Mouse (Mus musculus): Measurements from ENCODE around the gene Itprid2. TPM values are rescaled to one million over a fixed set of nuclear protein-coding genes. Genes with fewer than 3 reads are reported as not detected.

The Itprid2 gene
- polyA plus RNA-seq, 1 experiment from 2014 or later: 7.9 TPM

- Histone ChIP-seq H3K4me3 (replicated peaks) (no peak overlapping the region), H3K9me3 (no peaks in the 10 kb centered on the region), H3K9ac (replicated peaks) (no peak overlapping the region), H3K4me1 (replicated peaks) (no peaks in the 10 kb centered on the region; the same call in 1 of the 2 replicates), H3K27ac (no peak overlapping the region), H3K27me3 (no peaks in the 10 kb centered on the region), H3K36me3 (no peaks in the 10 kb centered on the region), H3K4me2 (no peak overlapping the region)
- WGBS: 26% methylated on average over 6 of the region's 6 CpGs
- ATAC-seq (ENCODE audit: insufficient number of reproducible peaks, insufficient read depth, low FRiP score, low TSS enrichment, low read depth): no peak
Observed at GRCm38 (mm10) chr2:79714745-79715144, 79.6 kb downstream of the Itprid2 start.

GRCm38 (mm10) chr2:79715925-79716324 is 80.8 kb downstream of the Itprid2 start:
- H3K27ac ChIP-seq: no peak overlapping the region
- H3K9me3 ChIP-seq: no peaks in the 10 kb centered on the region
- no peaks in the 10 kb centered on the region for H3K27me3 ChIP-seq
- 80% methylated on average over 2 of the region's 2 CpGs for WGBS
- no peaks in the 10 kb centered on the region; the same call in 1 of the 2 replicates for H3K4me1 ChIP-seq (replicated peaks)
- H3K4me3 ChIP-seq (replicated peaks): no peak overlapping the region
- ATAC-seq (ENCODE audit: insufficient number of reproducible peaks, insufficient read depth, low FRiP score, low TSS enrichment, low read depth): no peak
- no peak overlapping the region for H3K9ac ChIP-seq (replicated peaks)
- no peak overlapping the region for H3K4me2 ChIP-seq
- H3K36me3 ChIP-seq: no peaks in the 10 kb centered on the region

GRCm38 (mm10) chr2:79717846-79718245 is 82.7 kb downstream of the Itprid2 start:
- no peak overlapping the region for H3K9ac ChIP-seq (replicated peaks)
- ATAC-seq (ENCODE audit: insufficient number of reproducible peaks, insufficient read depth, low FRiP score, low TSS enrichment, low read depth): no peak
- H3K27ac ChIP-seq: no peak overlapping the region
- no peak overlapping the region for H3K4me3 ChIP-seq (replicated peaks)
- no peaks in the 10 kb centered on the region for H3K27me3 ChIP-seq
- H3K4me2 ChIP-seq: no peak overlapping the region
- H3K4me1 ChIP-seq (replicated peaks): no peaks in the 10 kb centered on the region; the same call in 1 of the 2 replicates
- H3K9me3 ChIP-seq: no peaks in the 10 kb centered on the region
- H3K36me3 ChIP-seq: no peaks in the 10 kb centered on the region

GRCm38 (mm10) chr2:79722415-79722814 is 87.3 kb downstream of the Itprid2 start:
- Histone ChIP-seq H3K36me3 (no peaks in the 10 kb centered on the region), H3K4me3 (replicated peaks) (no peak overlapping the region), H3K9me3 (no peaks in the 10 kb centered on the region), H3K27me3 (no peaks in the 10 kb centered on the region), H3K4me2 (no peak overlapping the region), H3K27ac (no peak overlapping the region), H3K9ac (replicated peaks) (no peak overlapping the region), H3K4me1 (replicated peaks) (no peaks in the 10 kb centered on the region)
- 84% methylated on average over 1 of the region's 1 CpGs for WGBS
- ATAC-seq (ENCODE audit: insufficient number of reproducible peaks, insufficient read depth, low FRiP score, low TSS enrichment, low read depth): no peak

Other genes with a start within 250 kb of the Itprid2 start
- gene Neurod1, start 178.6 kb upstream of the Itprid2 start, polyA plus RNA-seq (2016; fragmentation: Nextera tagmentation; extraction: Ambion mirVana): 0.34 TPM in 1 of 2 replicates, not detected in the other
- 1.0 and 1.1 TPM in 2 replicates for gene Cerkl, start 178.6 kb upstream of the Itprid2 start, polyA plus RNA-seq (2016; fragmentation: Nextera tagmentation; extraction: Ambion mirVana)
- 0.71 TPM in 1 of 2 replicates, not detected in the other for gene Ppp1r1c, start 72.4 kb downstream of the Itprid2 start, polyA plus RNA-seq (2016; fragmentation: Nextera tagmentation; extraction: Ambion mirVana)

Data from limb, embryonic 12.5 days (tissue).